Mouse (Mus musculus) MEL (cell line): ENCODE results near the gene Olfr43.

Experiments used
- CTCF ChIP-seq, 3 experiments: IDR thresholded peaks in 2 of 3; conservative IDR thresholded peaks in 1 of 3; 2 replicates each; pipeline ENCODE4 v1.5.1; 2011 to 2012; ENCODE audit warnings: low read length in 3 of 3, low read depth in 2 of 3, mild to moderate bottlenecking in 2 of 3, improper control_type of control experiment in 1 of 3, inconsistent platforms in 1 of 3, mixed read lengths in 1 of 3, moderate library complexity in 1 of 3; ENCODE audit not compliant: control insufficient read depth in 1 of 3, insufficient read depth in 1 of 3, poor library complexity in 1 of 3, severe bottlenecking in 1 of 3
- GABPA ChIP-seq: IDR thresholded peaks from 2 replicates; pipeline ENCODE4 v1.6.1; 2012; ENCODE audit warnings: low read depth, mild to moderate bottlenecking, inconsistent platforms, low read length, improper control_type of control experiment, moderate library complexity
- MAFK ChIP-seq: IDR thresholded peaks from 2 replicates; pipeline ENCODE4 v1.6.1; 2011; ENCODE audit warnings: low read depth, mild to moderate bottlenecking, low read length, improper control_type of control experiment, borderline replicate concordance
- MAX ChIP-seq: IDR thresholded peaks from 2 replicates; pipeline ENCODE4 v1.6.1; 2011; ENCODE audit warnings: low read length, improper control_type of control experiment
- MYB ChIP-seq: IDR thresholded peaks from 2 replicates; pipeline ENCODE4 v1.6.1; 2011; ENCODE audit warnings: mild to moderate bottlenecking, low read depth, low read length, improper control_type of control experiment
- POLR2A ChIP-seq, 2 experiments: IDR thresholded peaks; 2 replicates each; pipeline ENCODE4 v1.6.1; 2011 to 2012; ENCODE audit warnings: low read length in 2 of 2, mild to moderate bottlenecking in 2 of 2, control low read depth in 1 of 2, improper control_type of control experiment in 1 of 2, low read depth in 1 of 2, moderate library complexity in 1 of 2; ENCODE audit not compliant: control insufficient read depth in 1 of 2, insufficient read depth in 1 of 2, poor library complexity in 1 of 2
- RCOR1 ChIP-seq: IDR thresholded peaks from 2 replicates; pipeline ENCODE4 v1.6.1; 2012; ENCODE audit warnings: low read depth, mild to moderate bottlenecking, inconsistent platforms, low read length, improper control_type of control experiment
- USF1 ChIP-seq: IDR thresholded peaks from 2 replicates; pipeline ENCODE4 v1.6.1; 2014; ENCODE audit warnings: low read depth, mild to moderate bottlenecking, inconsistent platforms, low read length, improper control_type of control experiment, moderate library complexity
- ZC3H11A ChIP-seq: IDR thresholded peaks from 2 replicates; pipeline ENCODE4 v1.6.1; 2012; ENCODE audit warnings: low read depth, mild to moderate bottlenecking, inconsistent platforms, low read length, improper control_type of control experiment
- ZKSCAN1 ChIP-seq: IDR thresholded peaks from 2 replicates; pipeline ENCODE4 v1.6.1; 2012; ENCODE audit warnings: low read depth, mild to moderate bottlenecking, inconsistent platforms, low read length, improper control_type of control experiment, moderate library complexity
- ZNF384 ChIP-seq: IDR thresholded peaks from 2 replicates; pipeline ENCODE4 v1.6.1; 2012; ENCODE audit warnings: low read depth, mild to moderate bottlenecking, inconsistent platforms, low read length, improper control_type of control experiment

DNA sequence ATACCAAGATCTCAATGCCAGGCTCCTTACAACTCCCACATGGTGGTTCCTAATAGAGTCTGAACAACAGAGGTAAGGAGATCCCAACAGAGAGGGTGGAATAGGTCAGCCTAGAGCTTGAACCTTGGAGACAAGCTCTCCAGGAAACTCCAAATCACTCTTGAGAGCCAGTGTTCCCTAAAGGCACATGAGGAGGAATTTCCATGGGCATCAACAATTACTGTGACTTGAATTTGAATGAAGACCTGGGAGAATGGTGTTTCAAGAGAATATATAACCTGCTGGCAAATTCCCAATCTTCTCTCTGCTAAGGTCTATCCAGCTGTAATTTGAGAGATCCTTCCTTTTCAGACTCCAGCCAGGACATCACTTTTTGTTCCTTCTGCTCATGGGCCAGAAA is 25.2 kb downstream of the Olfr43 start, which contains the start of gene Olfr403:
- no peak for TF ChIP-seq CTCF (IDR thresholded peaks at IDR 0.05 in 2 of 3, conservative IDR thresholded peaks at IDR 0.05 in 1 of 3; ENCODE audit: control insufficient read depth in 1 of 3, insufficient read depth in 1 of 3, low read depth in 2 of 3, low read length in 3 of 3, poor library complexity in 1 of 3, severe bottlenecking in 1 of 3)
- TF ChIP-seq MAX, result no peak
- TF ChIP-seq ZNF384, result no peak
- TF ChIP-seq ZKSCAN1, result no peak
- no peak for TF ChIP-seq USF1
- no peak for TF ChIP-seq ZC3H11A
- no peak for TF ChIP-seq MYB
- no peak for TF ChIP-seq POLR2A (IDR thresholded peaks at IDR 0.05; ENCODE audit: control insufficient read depth in 1 of 2, insufficient read depth in 1 of 2, low read depth in 1 of 2, low read length in 2 of 2, poor library complexity in 1 of 2)
- no peak for TF ChIP-seq GABPA
- TF ChIP-seq MAFK, result no peak
- TF ChIP-seq RCOR1, result no peak
